Mouse (Mus musculus): ENCODE measurements around the gene Pon3. TPM values are rescaled to one million over a fixed set of nuclear protein-coding genes. Genes with fewer than 3 reads are reported as not detected.

Gene Pon3
- total RNA-seq, 2 experiments from 2014 or later = 20.6 to 29.0 TPM

DNA sequence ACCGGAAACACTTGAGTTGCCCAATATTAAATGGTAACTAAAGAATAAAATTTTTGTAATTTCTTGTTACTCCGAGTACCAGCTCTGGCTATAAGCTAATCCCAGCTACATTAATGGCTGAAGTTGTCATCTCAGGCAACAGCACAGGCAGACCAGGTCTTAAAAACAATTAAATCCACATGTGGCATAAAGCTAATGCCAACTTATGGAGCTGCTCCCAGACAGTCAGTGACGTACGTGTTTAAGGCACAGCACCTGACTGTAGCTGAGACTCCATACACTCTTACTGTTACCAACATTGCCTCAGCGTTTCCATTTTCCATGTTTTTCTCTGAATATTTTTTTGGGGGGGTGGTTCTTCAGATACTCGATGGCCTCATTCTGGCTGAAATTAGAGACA lies 76.9 kb downstream of the Pon3 start:
- DNase-seq = no peak

DNA sequence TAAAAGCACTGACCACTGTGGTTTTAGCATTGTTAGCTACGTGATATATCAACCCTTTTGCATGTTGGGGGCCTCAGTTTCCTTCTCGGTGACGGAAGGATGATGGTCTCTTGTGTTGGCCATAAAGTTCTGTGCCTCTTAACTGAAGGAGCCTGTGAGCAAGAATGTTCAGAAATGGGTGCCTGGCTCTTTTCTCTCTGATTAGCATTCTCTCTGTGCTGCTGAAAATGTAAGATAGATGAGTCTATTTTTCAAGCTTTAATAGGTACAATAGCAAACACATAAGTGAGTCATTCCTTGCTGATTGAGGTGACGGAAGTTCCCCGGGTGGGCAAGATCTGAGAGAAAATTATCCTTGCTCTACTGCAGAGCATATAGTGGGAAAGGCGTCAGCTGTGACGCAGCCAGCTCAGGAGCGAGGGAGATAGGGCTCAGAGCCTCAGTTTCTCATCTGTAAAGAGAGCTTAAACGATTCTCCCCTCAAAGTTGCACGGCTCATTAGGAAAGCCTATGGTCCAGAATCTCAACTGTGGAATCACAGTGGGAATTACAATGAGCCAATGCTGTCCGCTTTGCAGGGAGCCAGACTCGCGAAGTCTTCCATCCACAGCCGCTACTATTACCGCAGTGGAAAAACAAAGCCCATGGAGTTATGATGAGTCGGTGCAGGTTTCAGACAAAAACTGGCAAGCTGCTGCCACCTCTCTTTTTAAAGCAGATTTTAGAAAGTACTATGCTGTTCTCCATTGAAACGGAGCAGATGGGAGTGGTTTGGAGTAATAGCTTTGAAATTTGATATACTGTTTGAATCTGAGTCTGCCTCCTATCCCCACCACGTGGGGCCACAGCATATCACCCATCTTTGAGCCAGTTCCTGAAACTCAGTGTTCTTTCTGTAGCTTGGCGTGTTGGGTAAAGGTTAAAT lies 77.9 kb downstream of the Pon3 start:
- no peak for DNase-seq

DNA sequence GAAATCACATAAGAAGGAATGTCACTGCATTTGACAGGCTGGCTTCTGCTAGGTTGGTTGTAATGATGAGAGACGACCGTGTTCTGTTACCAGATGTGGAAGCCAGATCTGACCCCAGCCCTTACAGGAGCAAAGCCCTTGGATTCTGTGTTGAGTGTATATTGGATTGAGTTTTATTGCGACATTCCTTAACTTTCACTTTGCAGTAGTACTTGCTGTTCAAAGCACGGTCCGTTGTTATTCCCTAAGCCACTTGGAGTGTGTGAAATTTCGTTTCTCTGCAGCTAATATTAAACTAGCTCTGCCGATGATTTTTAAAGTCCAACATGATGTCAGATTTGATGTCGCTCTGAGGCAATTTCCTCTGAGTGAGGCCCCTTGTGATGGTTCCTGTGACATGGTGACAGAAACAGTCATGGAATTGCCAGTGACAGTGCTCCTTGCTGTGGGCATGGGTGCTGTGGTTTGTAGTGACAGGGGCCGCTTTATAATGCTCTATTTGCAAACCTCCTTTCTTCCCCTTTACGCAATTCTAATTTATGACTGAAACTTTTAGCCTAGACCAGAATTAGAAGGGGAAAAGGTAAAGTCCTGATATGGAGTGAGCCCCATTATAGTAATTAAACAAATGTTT lies 81.8 kb downstream of the Pon3 start:
- DNase-seq = no peak

DNA sequence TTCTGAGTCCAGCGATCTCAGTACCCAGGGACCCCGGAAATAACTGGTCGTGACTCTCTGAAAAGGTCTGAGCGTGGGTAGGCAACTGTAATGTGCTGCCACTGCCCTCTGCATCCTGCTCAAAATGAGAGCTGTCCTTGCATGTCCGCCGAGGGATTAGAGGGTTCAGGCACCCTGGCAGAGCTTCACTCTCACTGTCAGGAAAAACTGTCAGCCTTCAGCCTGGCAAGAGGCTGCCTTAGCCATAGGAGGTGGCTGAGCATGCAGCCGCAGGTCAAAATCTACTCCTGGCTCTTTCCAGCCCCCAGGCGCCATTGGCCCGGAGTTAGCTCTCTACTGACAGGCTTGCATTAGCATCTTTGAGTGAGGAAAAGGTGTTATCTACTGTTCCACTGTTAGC lies 83.5 kb downstream of the Pon3 start:
- no peak for DNase-seq

DNA sequence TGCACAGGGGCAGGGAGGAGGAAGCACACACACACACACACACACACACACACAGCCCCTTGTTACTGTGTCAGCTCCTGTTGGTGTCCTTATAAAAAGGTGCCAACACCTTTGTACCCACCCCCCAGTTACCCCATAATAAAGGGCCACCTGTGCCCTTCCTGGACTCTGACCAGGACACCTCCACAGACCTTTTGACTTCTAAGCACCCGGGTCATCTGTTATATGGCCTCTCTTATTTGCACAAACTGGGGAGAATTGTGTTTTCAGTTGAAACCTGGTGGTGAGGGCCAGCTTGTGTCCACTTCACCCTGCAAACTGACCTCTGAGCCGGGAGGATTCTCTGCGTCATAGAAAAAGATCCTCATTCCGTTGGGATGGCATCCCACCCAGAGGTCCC lies 84.7 kb downstream of the Pon3 start:
- no peak for DNase-seq

Other genes with a start within 250 kb of the Pon3 start
- gene Pon1, start 62.3 kb downstream of the Pon3 start, total RNA-seq (2021) = 1 to 10 TPM in 1 of 2 experiments, under 1 TPM in 1; 0.30 to 1.4 TPM
- 10 to 100 TPM; 16.7 to 17.6 TPM for gene Pon2, start 42.2 kb upstream of the Pon3 start, total RNA-seq (2021)
- gene Asb4, start 127.1 kb upstream of the Pon3 start, total RNA-seq (2021) = 1 to 10 TPM; 3.9 to 5.1 TPM
- 1,000 to 10,000 TPM in 1 of 2 experiments, 100 to 1,000 TPM in 1; 411 to 1,240 TPM for gene Pdk4, start 240.0 kb upstream of the Pon3 start, total RNA-seq (2021)